ENCODE assay signal across 12 mouse cellular contexts in genomic region chr9:35341386-35341785, GRCm38 (mm10).
DNase-seq lines count a peak whose midpoint lies in the region; ATAC-seq and TF ChIP-seq lines count a peak whose summit lies in the region.
"Had no signal": no experiment of that assay in that cellular context is flagged by ENCODE, and none has a peak within 500 bp of the region (broad histone marks: within the 10 kb centered on the region; RNA-seq: fewer than 3 reads in every experiment).

No protein-coding gene starts in this region.

- no peaks in the 10 kb centered on the region for H3K9me3 ChIP-seq in heart, embryonic 11.5 days (replicated peaks; ENCODE audit: control insufficient read depth, low read length)
- H3K9me3 ChIP-seq in midbrain, embryonic 10.5 days (replicated peaks), result no peaks in the 10 kb centered on the region
- no peaks in the 10 kb centered on the region for H3K9me3 ChIP-seq in midbrain, embryonic 15.5 days
- no peaks in the 10 kb centered on the region for H3K9me3 ChIP-seq in stomach, embryonic 15.5 days
- H3K9me3 ChIP-seq: forebrain, embryonic 10.5 days had no signal

- no peak for DNase-seq in heart, adult 11 months
- DNase-seq in midbrain, embryonic 10.5 days (ENCODE audit: low spot score), result no peak
- DNase-seq in Muller cell, postnatal 12 days (ENCODE audit: inconsistent ontology term), result no peak
- DNase-seq in thymus, postnatal 0 days (ENCODE audit: low spot score), result no peak
- DNase-seq: lung, postnatal 14 days; right cerebral cortex, postnatal 14 days; thymus, postnatal 36 days had no signal

- TF ChIP-seq CTCF in embryonic fibroblast, embryonic 13.5 days (IDR thresholded peaks at IDR 0.05; ENCODE audit: borderline replicate concordance, insufficient read depth, low read length), result no peak

- no peak for TF ChIP-seq POLR2A in embryonic fibroblast, embryonic 13.5 days (IDR thresholded peaks at IDR 0.05; ENCODE audit: low read depth, low read length)

- no peaks in the 10 kb centered on the region for H3K36me3 ChIP-seq in heart, embryonic 11.5 days (ENCODE audit: control insufficient read depth, insufficient read depth, low read length)
- no peaks in the 10 kb centered on the region for H3K36me3 ChIP-seq in midbrain, embryonic 10.5 days
- no peaks in the 10 kb centered on the region for H3K36me3 ChIP-seq in midbrain, embryonic 15.5 days (replicated peaks)
- no peaks in the 10 kb centered on the region for H3K36me3 ChIP-seq in stomach, embryonic 15.5 days
- H3K36me3 ChIP-seq: forebrain, embryonic 10.5 days had no signal

- H3K27ac ChIP-seq in heart, embryonic 11.5 days (ENCODE audit: low read depth, low read length), result peak overlapping the region; percentile 50; the same call in 1 of the 2 replicates
- peak overlapping the region; percentile 13; the same call in 1 of the 2 replicates for H3K27ac ChIP-seq in midbrain, embryonic 10.5 days (replicated peaks)
- no peak overlapping the region for H3K27ac ChIP-seq in midbrain, embryonic 15.5 days
- peak overlapping the region; percentile 28 for H3K27ac ChIP-seq in embryonic fibroblast, embryonic 13.5 days (ENCODE audit: insufficient read depth, low read length)
- H3K27ac ChIP-seq in stomach, embryonic 15.5 days, result peak overlapping the region; percentile 61; the same call in 1 of the 2 replicates

- no peak for ATAC-seq in heart, embryonic 11.5 days (replicated peaks; ENCODE audit: insufficient number of reproducible peaks, low FRiP score, low TSS enrichment)
- ATAC-seq in midbrain, embryonic 15.5 days (replicated peaks), result no peak
- no peak for ATAC-seq in stomach, embryonic 15.5 days (ENCODE audit: insufficient read depth, low FRiP score, low read depth)

- H3K4me2 ChIP-seq in heart, embryonic 11.5 days, result no peak overlapping the region
- no peak overlapping the region for H3K4me2 ChIP-seq in midbrain, embryonic 15.5 days
- no peak overlapping the region for H3K4me2 ChIP-seq in stomach, embryonic 15.5 days

- no peak overlapping the region for H3K4me3 ChIP-seq in heart, embryonic 11.5 days (ENCODE audit: low read depth, low read length)
- H3K4me3 ChIP-seq in midbrain, embryonic 10.5 days, result no peak overlapping the region
- no peak overlapping the region for H3K4me3 ChIP-seq in midbrain, embryonic 15.5 days
- no peak overlapping the region for H3K4me3 ChIP-seq in embryonic fibroblast, embryonic 13.5 days (ENCODE audit: insufficient read depth, low read length)
- no peak overlapping the region for H3K4me3 ChIP-seq in stomach, embryonic 15.5 days (replicated peaks)
- H3K4me3 ChIP-seq: forebrain, embryonic 10.5 days had no signal

- H3K27me3 ChIP-seq in heart, embryonic 11.5 days (ENCODE audit: control insufficient read depth, insufficient read depth, low read length), result no peaks in the 10 kb centered on the region
- H3K27me3 ChIP-seq in midbrain, embryonic 10.5 days (ENCODE audit: low read depth, poor library complexity, severe bottlenecking), result peaks cover 88% of the 10 kb centered on the region
- H3K27me3 ChIP-seq in midbrain, embryonic 15.5 days (replicated peaks), result 0 out of 2 replicates have a peak, but pooled peaks cover 6% of the 10 kb centered on the region
- no peaks in the 10 kb centered on the region for H3K27me3 ChIP-seq in stomach, embryonic 15.5 days (replicated peaks)

- no peak overlapping the region for H3K9ac ChIP-seq in heart, embryonic 11.5 days (ENCODE audit: low read depth, low read length)
- H3K9ac ChIP-seq in midbrain, embryonic 15.5 days, result no peak overlapping the region
- no peak overlapping the region for H3K9ac ChIP-seq in stomach, embryonic 15.5 days

- H3K4me1 ChIP-seq in heart, embryonic 11.5 days (ENCODE audit: control insufficient read depth, insufficient read depth, low read length), result peaks cover 47% of the 10 kb centered on the region
- peaks cover 48% of the 10 kb centered on the region for H3K4me1 ChIP-seq in midbrain, embryonic 10.5 days
- peaks cover 12% of the 10 kb centered on the region for H3K4me1 ChIP-seq in midbrain, embryonic 15.5 days
- peaks cover 25% of the 10 kb centered on the region for H3K4me1 ChIP-seq in embryonic fibroblast, embryonic 13.5 days (ENCODE audit: control insufficient read depth, insufficient read depth, low read length)
- H3K4me1 ChIP-seq in stomach, embryonic 15.5 days, result peaks cover 25% of the 10 kb centered on the region

- WGBS in heart, embryonic 11.5 days (ENCODE audit: insufficient replicate concordance), result 81% methylated on average over 5 of the region's 5 CpGs
- WGBS in midbrain, embryonic 10.5 days, result 88% methylated on average over 5 of the region's 5 CpGs
- WGBS in midbrain, embryonic 15.5 days, result 81% methylated on average over 5 of the region's 5 CpGs
- 87% methylated on average over 5 of the region's 5 CpGs for WGBS in stomach, embryonic 15.5 days
